ENCODE assay signal across 22 mouse cellular contexts in genomic region chr1:150458977-150459376, GRCm38 (mm10). TPM values are rescaled to one million over a fixed set of nuclear protein-coding genes. Genes with fewer than 3 reads are reported as not detected.
DNase-seq lines count a peak whose midpoint lies in the region; ATAC-seq and TF ChIP-seq lines count a peak whose summit lies in the region.
"Had no signal": no experiment of that assay in that cellular context is flagged by ENCODE, and none has a peak within 500 bp of the region (broad histone marks: within the 10 kb centered on the region; RNA-seq: fewer than 3 reads in every experiment).

No protein-coding gene starts in this region.

- DNase-seq in liver, adult 2 months (ENCODE audit: extremely low read depth, low read depth, low spot score) = peak; percentile 85
- no peak for DNase-seq in liver, embryonic 11.5 days (ENCODE audit: low spot score)
- DNase-seq in right cerebral cortex, adult 2 months (ENCODE audit: low spot score in 2 of 2) = no peak
- no peak for DNase-seq in frontal cortex, adult 2 months (ENCODE audit: extremely low spot score in 1 of 2, low spot score in 1 of 2)
- DNase-seq: adrenal gland, adult 2 months; adrenal gland, postnatal 14 days; cerebellum, adult 18-20 months; cerebellum, adult 9-10 months; cerebellum, postnatal 14 days; gastrocnemius, postnatal 10 days; gastrocnemius, postnatal 36 days; heart, postnatal 14 days; heart, postnatal 4 days had no signal

- H3K79me2 ChIP-seq in liver, adult 2 months (ENCODE audit: control insufficient read depth, insufficient read depth, low read length) = no peaks in the 10 kb centered on the region

- no peaks in the 10 kb centered on the region for H3K9me3 ChIP-seq in liver, embryonic 11.5 days (ENCODE audit: control insufficient read depth, low read length)
- H3K9me3 ChIP-seq: forebrain, embryonic 10.5 days; forebrain, embryonic 13.5 days; heart, embryonic 10.5 days; heart, embryonic 13.5 days had no signal

- no peak overlapping the region for H3K4me3 ChIP-seq in liver, adult 2 months (ENCODE audit: insufficient read depth, low read depth, low read length)
- H3K4me3 ChIP-seq in liver, embryonic 11.5 days (ENCODE audit: low read depth, low read length) = no peak overlapping the region
- H3K4me3 ChIP-seq in brown adipose tissue, adult 24 weeks (ENCODE audit: insufficient read depth, low read depth, low read length) = no peak overlapping the region
- H3K4me3 ChIP-seq: forebrain, embryonic 10.5 days; forebrain, embryonic 13.5 days; heart, embryonic 10.5 days; heart, embryonic 13.5 days had no signal

- H3K9ac ChIP-seq in liver, adult 2 months (ENCODE audit: low read depth, low read length) = no peak overlapping the region
- H3K9ac ChIP-seq in liver, embryonic 11.5 days (ENCODE audit: low read depth, low read length) = no peak overlapping the region
- H3K9ac ChIP-seq: forebrain, embryonic 13.5 days; heart, embryonic 13.5 days; hindbrain, embryonic 14.5 days had no signal

- ATAC-seq in liver, embryonic 11.5 days (replicated peaks; ENCODE audit: low FRiP score) = no peak
- ATAC-seq in megakaryocyte, adult 5-6 weeks (ENCODE audit: poor library complexity, severe bottlenecking) = peak; percentile 31; the same call in 1 of the 2 replicates
- ATAC-seq: forebrain, embryonic 13.5 days; forebrain, embryonic 16.5 days; hindbrain, postnatal 0 days had no signal

- peaks cover 9% of the 10 kb centered on the region for H3K4me1 ChIP-seq in liver, adult 2 months (ENCODE audit: control insufficient read depth, insufficient read depth, low read length)
- H3K4me1 ChIP-seq in liver, embryonic 11.5 days (replicated peaks; ENCODE audit: control insufficient read depth, insufficient read depth, low read length) = no peaks in the 10 kb centered on the region
- H3K4me1 ChIP-seq in brown adipose tissue, adult 24 weeks (ENCODE audit: control insufficient read depth, insufficient read depth, insufficient read length, low read length) = peaks cover 10% of the 10 kb centered on the region
- H3K4me1 ChIP-seq: forebrain, embryonic 10.5 days; forebrain, embryonic 13.5 days had no signal

- TF ChIP-seq POLR2A in liver, adult 2 months (IDR thresholded peaks at IDR 0.05; ENCODE audit: extremely low read depth, insufficient read depth, low read length) = no peak

- H3K4me2 ChIP-seq in liver, embryonic 11.5 days = no peak overlapping the region
- H3K4me2 ChIP-seq: forebrain, embryonic 13.5 days; heart, embryonic 13.5 days; hindbrain, embryonic 14.5 days had no signal

- peak overlapping the region; percentile 70; the same call in 1 of the 2 replicates for H3K27ac ChIP-seq in liver, adult 2 months (replicated peaks; ENCODE audit: insufficient read depth, low read depth, low read length)
- H3K27ac ChIP-seq in liver, embryonic 11.5 days (ENCODE audit: low read depth, low read length) = no peak overlapping the region
- peak overlapping the region; percentile 26; the same call in 1 of the 2 replicates for H3K27ac ChIP-seq in brown adipose tissue, adult 24 weeks (replicated peaks; ENCODE audit: low read depth, low read length)
- H3K27ac ChIP-seq: forebrain, embryonic 10.5 days; forebrain, embryonic 13.5 days; heart, embryonic 10.5 days; heart, embryonic 13.5 days; hindbrain, embryonic 14.5 days; hindbrain, postnatal 0 days had no signal

- H3K36me3 ChIP-seq in liver, adult 2 months (ENCODE audit: control insufficient read depth, insufficient read depth, low read length) = peaks cover 1% of the 10 kb centered on the region; the same call in 1 of the 2 replicates
- H3K36me3 ChIP-seq in liver, embryonic 11.5 days (ENCODE audit: control insufficient read depth, insufficient read depth, low read length) = no peaks in the 10 kb centered on the region
- H3K36me3 ChIP-seq: forebrain, embryonic 10.5 days; heart, embryonic 10.5 days; heart, embryonic 13.5 days had no signal

- no peak for TF ChIP-seq CTCF in liver, adult 2 months (IDR thresholded peaks at IDR 0.05; ENCODE audit: low read depth, low read length)

- H3K27me3 ChIP-seq in liver, adult 2 months (ENCODE audit: control insufficient read depth, insufficient read depth, low read length) = no peaks in the 10 kb centered on the region
- H3K27me3 ChIP-seq in liver, embryonic 11.5 days (replicated peaks; ENCODE audit: control insufficient read depth, insufficient read depth, low read length) = no peaks in the 10 kb centered on the region
- H3K27me3 ChIP-seq: forebrain, embryonic 13.5 days; heart, embryonic 13.5 days had no signal

- 4% methylated on average over 5 of the region's 5 CpGs for whole genome bisulfite sequencing in liver, adult 2 months
- WGBS in liver, embryonic 11.5 days = 38% methylated on average over 5 of the region's 5 CpGs

RNA-seq across cellular contexts. Expression of gene Prg4, which starts 7.0 kb away (rescaled TPM):
- total RNA-seq in liver, adult 2 months (2014; rRNA removed) = 19.4 and 25.5 TPM in 2 replicates
- polyA plus RNA-seq in liver, adult 2 months (2012; rRNA removed) = 13.6 and 15.8 TPM in 2 replicates
- 0.38 and 0.45 TPM in 2 replicates for polyA plus RNA-seq in liver, embryonic 11.5 days (2014; fragmentation: Nextera tagmentation; extraction: Ambion mirVana)
- polyA plus RNA-seq in brown adipose tissue, adult 24 weeks (2012; ENCODE audit: insufficient read depth, insufficient read length, missing spikeins) = 2.0 and 2.2 TPM in 2 replicates
- 0.78 and 0.98 TPM in 2 replicates for total RNA-seq in megakaryocyte, adult 5-6 weeks (2015)
- total RNA-seq in megakaryocyte, adult 5-6 weeks (2017) = not detected in 2 replicates
- 2.8 and 3.5 TPM in 2 replicates for polyA plus RNA-seq in frontal cortex, adult 2 months (2012; rRNA removed)
